Mouse (Mus musculus) T-helper 1 cell (primary cell): ENCODE results near the gene Trnp1.

Experiments
- in situ Hi-C: fragments of 300-600 bp; cut with MboI, MseI; formaldehyde crosslinking; loops from one replicate; pipeline ENCODE4 v1.15.1; 2025; ENCODE audit warnings: high pct_unique_total_duplicates

Trnp1 gene

GRCm38 (mm10) chr4:133498160-133498724 lies at the start of gene Trnp1:
Gene Trnp1, minus strand, starts transcription at chr4:133498550.
- in situ Hi-C loops = no loop called here

- in situ Hi-C loops = no loop called here
These were observed 47.2 kb upstream of the Trnp1 start, which contains the start of gene Nudc for GRCm38 (mm10) chr4:133545272-133546231. Gene Nudc, minus strand, starts transcription at chr4:133545996.

GRCm38 (mm10) chr4:133536652-133537051 lies 38.3 kb upstream of the Trnp1 start:
- in situ Hi-C loops = no loop called here

GRCm38 (mm10) chr4:133536081-133536480 lies 37.7 kb upstream of the Trnp1 start:
- in situ Hi-C loops = no loop called here

GRCm38 (mm10) chr4:133532777-133533176 lies 34.4 kb upstream of the Trnp1 start:
- in situ Hi-C loops = no loop called here

GRCm38 (mm10) chr4:133527788-133528187 lies 29.4 kb upstream of the Trnp1 start:
- in situ Hi-C loops = no loop called here

- in situ Hi-C loops = no loop called here
These were observed 23.2 kb upstream of the Trnp1 start for GRCm38 (mm10) chr4:133521502-133521901.

GRCm38 (mm10) chr4:133519369-133519665 lies 21.0 kb upstream of the Trnp1 start:
- in situ Hi-C loops = no loop called here

GRCm38 (mm10) chr4:133518601-133519368 lies 20.4 kb upstream of the Trnp1 start, which contains the start of gene Kdf1:
Gene Kdf1, plus strand, starts transcription at chr4:133518963.
- in situ Hi-C loops = no loop called here

GRCm38 (mm10) chr4:133512972-133513371 lies 14.6 kb upstream of the Trnp1 start:
- in situ Hi-C loops = loop anchor here (5.0 kb wide), 1 partner anchor 36 kb away; no protein-coding TSS in a partner anchor

- in situ Hi-C loops = loop anchor here (5.0 kb wide), 1 partner anchor 35 kb away; no protein-coding TSS in a partner anchor
These were observed 14.2 kb upstream of the Trnp1 start for GRCm38 (mm10) chr4:133512511-133512910.

- in situ Hi-C loops = loop anchor here (5.0 kb wide), 1 partner anchor 34 kb away; no protein-coding TSS in a partner anchor
These were observed 12.7 kb upstream of the Trnp1 start for GRCm38 (mm10) chr4:133511050-133511449.

- in situ Hi-C loops = loop anchor here (5.0 kb wide), 1 partner anchor 87 kb away; no protein-coding TSS in a partner anchor
These were observed 10.6 kb upstream of the Trnp1 start for GRCm38 (mm10) chr4:133508990-133509389.

GRCm38 (mm10) chr4:133506573-133506972 lies 8.2 kb upstream of the Trnp1 start:
- in situ Hi-C loops = loop anchor here (5.0 kb wide), 1 partner anchor 84 kb away; no protein-coding TSS in a partner anchor

GRCm38 (mm10) chr4:133504755-133505485 lies 6.6 kb upstream of the Trnp1 start:
- in situ Hi-C loops = loop anchor here (5.0 kb wide), 1 partner anchor 83 kb away; no protein-coding TSS in a partner anchor

GRCm38 (mm10) chr4:133504300-133504699 lies 6.0 kb upstream of the Trnp1 start:
- in situ Hi-C loops = no loop called here

GRCm38 (mm10) chr4:133501514-133501913 lies 3.2 kb upstream of the Trnp1 start:
- in situ Hi-C loops = no loop called here

- in situ Hi-C loops = no loop called here
These were observed 740 bp downstream of the Trnp1 start for GRCm38 (mm10) chr4:133497461-133498159.

- in situ Hi-C loops = no loop called here
These were observed 1.5 kb downstream of the Trnp1 start for GRCm38 (mm10) chr4:133496738-133497445.

GRCm38 (mm10) chr4:133495711-133496110 lies 2.6 kb downstream of the Trnp1 start:
- in situ Hi-C loops = no loop called here
